Mouse (Mus musculus): ENCODE results near the gene Hdac10. TPM values are rescaled to one million over a fixed set of nuclear protein-coding genes. Genes with fewer than 3 reads are reported as not detected.
A peak's percentile ranks its signal among the peaks of the same experiment; 100 is the strongest.

Hdac10 gene
- polyA plus RNA-seq, 1 experiment, result not detected

GRCm38 (mm10) chr15:89172276-89172935 is 43.9 kb upstream of the Hdac10 start:
- Histone ChIP-seq H3K4me1 (ENCODE audit: control insufficient read depth, insufficient read depth, low read length) (peaks cover 68% of the 10 kb centered on the region), H3K4me3 (ENCODE audit: insufficient read depth, low read depth, low read length) (peak overlapping the region; percentile 70), H3K27ac (ENCODE audit: insufficient read depth, low read depth, low read length) (peak overlapping the region; percentile 84)
- 39% methylated on average over 17 of the region's 17 CpGs for WGBS
- TF ChIP-seq CTCF (IDR thresholded peaks at IDR 0.05; ENCODE audit: insufficient read depth, low read depth, low read length), result no peak
- no peak for TF ChIP-seq POLR2A (IDR thresholded peaks at IDR 0.05; ENCODE audit: insufficient read depth, low read depth, low read length)

GRCm38 (mm10) chr15:89171526-89172051 is 43.1 kb upstream of the Hdac10 start:
- 87% methylated on average over 5 of the region's 5 CpGs for WGBS
- no peak overlapping the region for H3K4me3 ChIP-seq (ENCODE audit: insufficient read depth, low read depth, low read length)
- no peak for TF ChIP-seq POLR2A (IDR thresholded peaks at IDR 0.05; ENCODE audit: insufficient read depth, low read depth, low read length)
- no peak; the same call in 1 of the 2 replicates for TF ChIP-seq CTCF (IDR thresholded peaks at IDR 0.05; ENCODE audit: insufficient read depth, low read depth, low read length)
- H3K4me1 ChIP-seq (ENCODE audit: control insufficient read depth, insufficient read depth, low read length), result peaks cover 60% of the 10 kb centered on the region
- no peak overlapping the region for H3K27ac ChIP-seq (ENCODE audit: insufficient read depth, low read depth, low read length)

GRCm38 (mm10) chr15:89170102-89170501 is 41.6 kb upstream of the Hdac10 start:
- Histone ChIP-seq H3K4me3 (ENCODE audit: insufficient read depth, low read depth, low read length) (no peak overlapping the region), H3K4me1 (ENCODE audit: control insufficient read depth, insufficient read depth, low read length) (peaks cover 52% of the 10 kb centered on the region), H3K27ac (ENCODE audit: insufficient read depth, low read depth, low read length) (peak overlapping the region; percentile 32; the same call in 1 of the 2 replicates)
- TF ChIP-seq POLR2A (IDR thresholded peaks at IDR 0.05; ENCODE audit: insufficient read depth, low read depth, low read length) (no peak), CTCF (IDR thresholded peaks at IDR 0.05; ENCODE audit: insufficient read depth, low read depth, low read length) (no peak)
- WGBS, result 50% methylated on average over 3 of the region's 3 CpGs

- Histone ChIP-seq H3K4me1 (ENCODE audit: control insufficient read depth, insufficient read depth, low read length) (peaks cover 45% of the 10 kb centered on the region), H3K4me3 (ENCODE audit: insufficient read depth, low read depth, low read length) (no peak overlapping the region), H3K27ac (ENCODE audit: insufficient read depth, low read depth, low read length) (peak overlapping the region; percentile 40; the same call in 1 of the 2 replicates)
- WGBS, result 9% methylated on average over 10 of the region's 10 CpGs
- TF ChIP-seq CTCF (IDR thresholded peaks at IDR 0.05; ENCODE audit: insufficient read depth, low read depth, low read length) (no peak), POLR2A (IDR thresholded peaks at IDR 0.05; ENCODE audit: insufficient read depth, low read depth, low read length) (0 out of 2 replicates have a peak, but pooled peaks have one; percentile 12)
Observed at GRCm38 (mm10) chr15:89169431-89169830, 40.9 kb upstream of the Hdac10 start.

GRCm38 (mm10) chr15:89168922-89169321 is 40.4 kb upstream of the Hdac10 start:
- TF ChIP-seq POLR2A (IDR thresholded peaks at IDR 0.05; ENCODE audit: insufficient read depth, low read depth, low read length) (no peak), CTCF (IDR thresholded peaks at IDR 0.05; ENCODE audit: insufficient read depth, low read depth, low read length) (no peak)
- peaks cover 40% of the 10 kb centered on the region for H3K4me1 ChIP-seq (ENCODE audit: control insufficient read depth, insufficient read depth, low read length)
- WGBS, result 41% methylated on average over 10 of the region's 10 CpGs
- no peak overlapping the region for H3K27ac ChIP-seq (ENCODE audit: insufficient read depth, low read depth, low read length)
- no peak overlapping the region for H3K4me3 ChIP-seq (ENCODE audit: insufficient read depth, low read depth, low read length)

GRCm38 (mm10) chr15:89165478-89165877 is 37.0 kb upstream of the Hdac10 start:
- whole genome bisulfite sequencing, result 90% methylated on average over 12 of the region's 12 CpGs
- TF ChIP-seq POLR2A (IDR thresholded peaks at IDR 0.05; ENCODE audit: insufficient read depth, low read depth, low read length), result no peak
- no peak for TF ChIP-seq CTCF (IDR thresholded peaks at IDR 0.05; ENCODE audit: insufficient read depth, low read depth, low read length)
- H3K4me3 ChIP-seq (ENCODE audit: insufficient read depth, low read depth, low read length), result no peak overlapping the region
- H3K4me1 ChIP-seq (ENCODE audit: control insufficient read depth, insufficient read depth, low read length), result peaks cover 17% of the 10 kb centered on the region
- no peak overlapping the region for H3K27ac ChIP-seq (ENCODE audit: insufficient read depth, low read depth, low read length)

GRCm38 (mm10) chr15:89161397-89161796 is 32.9 kb upstream of the Hdac10 start:
- 89% methylated on average over 9 of the region's 9 CpGs for WGBS
- H3K4me1 ChIP-seq (ENCODE audit: control insufficient read depth, insufficient read depth, low read length), result no peaks in the 10 kb centered on the region
- TF ChIP-seq CTCF (IDR thresholded peaks at IDR 0.05; ENCODE audit: insufficient read depth, low read depth, low read length), result no peak

GRCm38 (mm10) chr15:89158516-89158915 is 30.0 kb upstream of the Hdac10 start:
- Histone ChIP-seq H3K4me3 (ENCODE audit: insufficient read depth, low read depth, low read length) (no peak overlapping the region), H3K27ac (ENCODE audit: insufficient read depth, low read depth, low read length) (no peak overlapping the region), H3K4me1 (ENCODE audit: control insufficient read depth, insufficient read depth, low read length) (no peaks in the 10 kb centered on the region)
- TF ChIP-seq CTCF (IDR thresholded peaks at IDR 0.05; ENCODE audit: insufficient read depth, low read depth, low read length) (no peak), POLR2A (IDR thresholded peaks at IDR 0.05; ENCODE audit: insufficient read depth, low read depth, low read length) (no peak)
- WGBS, result 95% methylated on average over 16 of the region's 16 CpGs

More at GRCm38 (mm10) chr15:89161397-89161796, 32.9 kb upstream of the Hdac10 start:
- Histone ChIP-seq H3K27ac (ENCODE audit: insufficient read depth, low read depth, low read length) (no peak overlapping the region), H3K4me3 (ENCODE audit: insufficient read depth, low read depth, low read length) (no peak overlapping the region)

GRCm38 (mm10) chr15:89157954-89158353 is 29.5 kb upstream of the Hdac10 start:
- 67% methylated on average over 7 of the region's 7 CpGs for WGBS
- H3K4me3 ChIP-seq (ENCODE audit: insufficient read depth, low read depth, low read length), result no peak overlapping the region
- no peak overlapping the region for H3K27ac ChIP-seq (ENCODE audit: insufficient read depth, low read depth, low read length)
- no peaks in the 10 kb centered on the region for H3K4me1 ChIP-seq (ENCODE audit: control insufficient read depth, insufficient read depth, low read length)
- TF ChIP-seq CTCF (IDR thresholded peaks at IDR 0.05; ENCODE audit: insufficient read depth, low read depth, low read length) (0 out of 2 replicates have a peak, but pooled peaks have one; percentile 40), POLR2A (IDR thresholded peaks at IDR 0.05; ENCODE audit: insufficient read depth, low read depth, low read length) (no peak)
